Mouse (Mus musculus) inflammation-experienced regulatory T-cells, adult 6 months (primary cell): ENCODE measurements around the gene Acsm5. TPM values are rescaled to one million over a fixed set of nuclear protein-coding genes. Genes with fewer than 3 reads are reported as not detected.
"Not testable (repeated sequence)": the region's sequence is repeated elsewhere in the genome, so short reads cannot be mapped to it uniquely, and the experiment has no call there.

ENCODE experiments used
- ATAC-seq: one replicate; pipeline ENCODE4 v1.8.0; 2017
- polyA plus RNA-seq, 3 experiments: library from polyadenylated mRNA; unstranded; fragments of 100-300 nt; shearing (Covaris generic); gene quantifications; one replicate each; pipeline ENCODE4 v1.2.1; 2017

The Acsm5 gene
- polyA plus RNA-seq, 3 experiments from 2014 or later = not detected

GRCm38 (mm10) chr7:119550471-119551222 is 31.4 kb downstream of the Acsm5 start:
- no peak for ATAC-seq

DNA sequence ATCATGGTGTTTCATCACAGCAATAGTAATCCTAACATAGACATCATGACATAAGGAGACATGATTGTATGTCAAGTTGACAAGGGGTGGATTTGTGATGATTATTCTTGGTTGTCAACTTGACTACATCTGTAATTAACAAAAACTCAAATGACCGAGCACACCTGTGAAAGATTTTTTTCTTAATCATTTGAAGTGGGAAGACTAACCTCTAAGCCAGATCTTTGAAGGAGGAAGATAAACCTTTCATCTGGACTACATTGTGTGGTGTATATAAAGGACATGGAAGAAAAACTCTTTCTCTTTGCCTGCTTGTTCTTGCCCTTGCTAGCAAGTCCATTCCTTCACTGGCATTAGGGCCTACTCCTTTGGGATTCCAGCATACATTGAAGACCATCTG is 34.8 kb downstream of the Acsm5 start, which contains the start of gene Acsm2:
Acsm2 (plus strand) TSS at position 301 of the 400 bp plus-strand sequence.
- ATAC-seq = no peak

DNA sequence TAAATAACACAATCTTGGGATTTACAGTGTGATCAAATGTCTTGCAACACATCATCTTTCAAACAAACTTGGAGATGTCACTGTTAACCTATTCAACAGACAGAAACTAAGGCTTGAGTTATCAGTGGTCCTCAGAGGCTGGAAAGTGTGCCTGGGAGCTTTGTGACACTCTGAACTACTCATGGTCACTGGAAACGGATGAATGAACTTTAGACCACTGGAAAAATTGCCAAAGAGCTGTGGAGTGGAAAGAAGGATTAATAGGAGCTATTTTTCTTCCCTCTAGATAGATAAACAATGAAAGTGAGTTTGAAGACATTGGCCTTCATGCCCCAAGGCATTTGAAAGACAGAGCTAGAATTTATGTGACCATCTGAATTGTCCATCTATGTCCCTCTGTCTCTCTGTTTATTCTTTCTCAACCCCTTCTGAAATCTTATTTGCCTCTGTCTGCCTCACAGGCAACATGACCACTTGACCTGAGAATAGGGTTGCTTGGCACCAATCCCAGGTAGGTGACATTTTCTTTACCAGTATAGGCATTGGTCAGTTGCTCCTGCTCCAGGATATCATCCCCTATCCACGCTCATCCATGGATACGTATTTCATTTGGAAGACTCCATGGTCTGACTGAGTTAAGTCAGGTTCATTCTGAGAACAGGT is 40.7 kb downstream of the Acsm5 start:
- ATAC-seq = no peak

- no peak for ATAC-seq
These were observed 41.2 kb downstream of the Acsm5 start for GRCm38 (mm10) chr7:119560452-119560835.

DNA sequence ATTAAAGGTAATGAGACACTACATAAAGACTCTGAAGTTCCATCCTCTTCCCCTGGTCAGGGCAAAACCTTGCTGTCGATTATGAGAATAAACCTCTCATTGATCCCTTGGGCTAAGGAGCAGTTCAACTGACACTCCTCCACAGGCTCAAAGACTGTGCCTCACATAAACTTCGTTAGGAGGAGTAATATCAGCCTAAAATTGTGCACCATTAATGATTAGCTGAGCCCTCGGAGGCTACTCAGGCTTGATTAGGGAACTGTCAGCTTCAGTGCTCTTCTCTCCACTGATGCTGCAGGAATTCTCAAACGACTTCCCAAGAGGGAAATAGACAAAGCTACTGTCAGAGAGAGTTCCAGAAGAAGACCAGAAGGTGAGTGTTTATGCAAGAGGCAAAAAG is 42.2 kb downstream of the Acsm5 start:
- no peak for ATAC-seq

DNA sequence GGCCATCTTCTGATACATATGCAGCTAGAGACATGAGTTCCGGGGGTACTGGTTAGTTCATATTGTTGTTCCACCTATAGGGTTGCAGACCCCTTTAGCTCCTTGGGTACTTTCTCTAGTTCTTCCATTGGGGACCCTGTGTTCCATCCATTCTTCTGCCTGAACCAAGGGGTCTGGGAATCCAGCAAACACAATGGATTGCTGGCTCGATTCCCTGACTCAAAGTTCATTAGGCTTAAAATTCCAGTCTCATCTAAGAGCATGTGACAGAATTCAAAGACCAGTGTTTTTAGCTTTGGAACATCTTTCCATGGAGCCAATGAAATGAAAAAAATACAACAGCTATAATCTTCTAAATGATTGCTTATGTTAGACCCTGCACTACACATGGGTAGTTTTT is 43.2 kb downstream of the Acsm5 start:
- ATAC-seq = not testable (repeated sequence)

DNA sequence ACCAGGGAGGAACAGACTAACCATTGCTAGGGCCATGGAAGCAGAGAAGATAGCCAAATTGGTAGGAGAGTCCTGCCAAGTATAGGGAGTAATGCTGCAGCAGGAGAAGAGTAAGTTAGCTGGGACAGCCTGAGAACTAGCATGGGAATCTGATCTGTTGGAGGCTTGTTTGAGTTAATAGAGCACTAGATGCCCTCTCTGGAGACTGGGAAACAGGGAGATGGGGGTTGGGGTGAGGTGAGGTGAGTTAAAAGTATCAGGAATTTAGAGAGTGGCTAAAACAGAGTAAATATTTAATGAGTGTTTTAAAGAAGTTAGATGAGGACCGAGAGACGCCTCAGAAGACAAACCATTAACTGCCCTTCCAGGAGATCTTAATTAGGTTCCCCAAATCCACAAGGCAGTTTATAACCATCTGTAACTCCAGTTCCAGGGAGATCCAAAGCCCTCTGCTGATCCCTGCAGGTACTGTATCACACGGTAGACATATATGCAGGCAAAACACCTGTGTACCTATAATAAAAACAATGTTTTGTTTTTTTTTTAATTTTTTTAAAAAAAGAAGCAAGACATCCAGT is 75.4 kb downstream of the Acsm5 start:
- ATAC-seq = no peak

Other genes with a start within 250 kb of the Acsm5 start
- gene Gp2, start 60.2 kb upstream of the Acsm5 start, polyA plus RNA-seq = under 1 TPM in 1 of 3 experiments, not detected in 2; 0.25 TPM
- gene Umod, start 40.2 kb upstream of the Acsm5 start, polyA plus RNA-seq = not detected
- not detected for gene Pdilt, start 4.0 kb downstream of the Acsm5 start, polyA plus RNA-seq
- not detected for gene Acsm2, start 34.9 kb downstream of the Acsm5 start, polyA plus RNA-seq
- gene Acsm1, start 87.6 kb downstream of the Acsm5 start, polyA plus RNA-seq = not detected
- gene Acsm4, start 170.6 kb downstream of the Acsm5 start, polyA plus RNA-seq = not detected
- 10 to 100 TPM; 38.8 to 56.0 (median 54.1) TPM for gene Thumpd1, start 201.3 kb downstream of the Acsm5 start, polyA plus RNA-seq
- gene Acsm3, start 241.5 kb downstream of the Acsm5 start, polyA plus RNA-seq = not detected